Mouse (Mus musculus) myocyte (in vitro differentiated cells): ENCODE results near the gene Cngb1. TPM values are rescaled to one million over a fixed set of nuclear protein-coding genes. Genes with fewer than 3 reads are reported as not detected.

Source experiments
- H3K27me3 ChIP-seq: one replicate; pipeline ENCODE4 v1.6.1; 2011; ENCODE audit not compliant: control insufficient read depth, insufficient read depth, insufficient read length
- H3K36me3 ChIP-seq: one replicate; pipeline ENCODE4 v1.6.1; 2011; ENCODE audit not compliant: control insufficient read depth, insufficient read depth
- H3K4me2 ChIP-seq: one replicate; pipeline ENCODE4 v1.6.1; 2011; ENCODE audit warnings: low read depth, control low read depth
- H3K4me3 ChIP-seq: one replicate; pipeline ENCODE4 v1.5.1; 2011; ENCODE audit warnings: mild to moderate bottlenecking, control low read depth, moderate library complexity
- H3K79me2 ChIP-seq: one replicate; pipeline ENCODE4 v1.6.1; 2011; ENCODE audit not compliant: control insufficient read depth, insufficient read depth
- H3ac ChIP-seq: one replicate; pipeline ENCODE4 v1.6.1; 2011; ENCODE audit not compliant: control insufficient read depth, insufficient read length
- CEBPB ChIP-seq: IDR thresholded peaks from 2 replicates; pipeline ENCODE4 v1.6.1; 2011; ENCODE audit warnings: mild to moderate bottlenecking, moderate library complexity; ENCODE audit not compliant: poor library complexity, insufficient read depth, severe bottlenecking
- E2F4 ChIP-seq: IDR thresholded peaks from one replicate; pipeline ENCODE4 v1.6.1; 2011; ENCODE audit warnings: mild to moderate bottlenecking, control low read depth, moderate library complexity; ENCODE audit not compliant: insufficient read depth
- MAX ChIP-seq: IDR thresholded peaks from one replicate; pipeline ENCODE4 v1.6.1; 2011; ENCODE audit warnings: low read depth, mild to moderate bottlenecking, control low read depth
- MYOD1 ChIP-seq, 3 experiments: IDR thresholded peaks; one replicate each; pipeline ENCODE4 v1.6.1; 2011; ENCODE audit warnings: control low read depth in 2 of 3, low read depth in 2 of 3, mild to moderate bottlenecking in 2 of 3, moderate library complexity in 1 of 3; ENCODE audit not compliant: insufficient read length in 2 of 3, control insufficient read depth in 1 of 3
- MYOG ChIP-seq, 3 experiments: IDR thresholded peaks; one replicate each; pipeline ENCODE4 v1.6.1; 2011; ENCODE audit warnings: control low read depth in 2 of 3, low read depth in 2 of 3, mild to moderate bottlenecking in 2 of 3; ENCODE audit not compliant: insufficient read length in 2 of 3, control insufficient read depth in 1 of 3, insufficient read depth in 1 of 3
- POLR2A ChIP-seq: IDR thresholded peaks from one replicate; pipeline ENCODE4 v1.6.1; 2011; ENCODE audit warnings: low read depth, mild to moderate bottlenecking, control low read depth, moderate library complexity; ENCODE audit not compliant: insufficient read length
- POLR2AphosphoS2 ChIP-seq: IDR thresholded peaks from one replicate; pipeline ENCODE4 v1.6.1; 2011; ENCODE audit warnings: low read depth, control low read depth; ENCODE audit not compliant: insufficient read length
- REST ChIP-seq: IDR thresholded peaks from one replicate; pipeline ENCODE4 v1.6.1; 2011; ENCODE audit warnings: mild to moderate bottlenecking, control low read depth, moderate library complexity; ENCODE audit not compliant: insufficient read depth, insufficient read length
- SRF ChIP-seq: IDR thresholded peaks from one replicate; pipeline ENCODE4 v1.6.1; 2011; ENCODE audit warnings: low read depth; ENCODE audit not compliant: control insufficient read depth, insufficient read length
- TCF12 ChIP-seq: IDR thresholded peaks from one replicate; pipeline ENCODE4 v1.6.1; 2011; ENCODE audit warnings: mild to moderate bottlenecking, control low read depth; ENCODE audit not compliant: poor library complexity, insufficient read depth, severe bottlenecking
- TCF3 ChIP-seq: IDR thresholded peaks from one replicate; pipeline ENCODE4 v1.6.1; 2011; ENCODE audit warnings: low read depth, control low read depth; ENCODE audit not compliant: insufficient read length
- USF1 ChIP-seq: IDR thresholded peaks from one replicate; pipeline ENCODE4 v1.6.1; 2011; ENCODE audit warnings: low read depth, mild to moderate bottlenecking, control low read depth, moderate library complexity
- polyA plus RNA-seq: library from polyadenylated mRNA; unstranded; fragments of >200 nt; fragmentation: generic; extraction: Trizol; gene quantifications from one replicate; pipeline ENCODE4 v1.2.1, GENCODE M21; 2012; ENCODE audit warnings: missing spikeins

Cngb1 gene
- polyA plus RNA-seq, 1 experiment = 0.07 TPM

GRCm38 (mm10) chr8:95293172-95293571, 13.2 kb downstream of the Cngb1 start:
- no peak overlapping the region for H3K4me2 ChIP-seq
- TF ChIP-seq USF1 = no peak
- TF ChIP-seq POLR2A = no peak
- no peak for TF ChIP-seq POLR2AphosphoS2
- no peak for TF ChIP-seq TCF3
- no peak for TF ChIP-seq MYOD1 (IDR thresholded peaks at IDR 0.05; ENCODE audit: control insufficient read depth in 1 of 3, insufficient read length in 2 of 3, low read depth in 2 of 3)
- TF ChIP-seq SRF = no peak
- TF ChIP-seq CEBPB = no peak
- TF ChIP-seq MYOG (IDR thresholded peaks at IDR 0.05; ENCODE audit: control insufficient read depth in 1 of 3, insufficient read depth in 1 of 3, insufficient read length in 2 of 3, low read depth in 2 of 3) = no peak
- no peak for TF ChIP-seq TCF12
- TF ChIP-seq E2F4 = no peak
- no peak for TF ChIP-seq REST
- no peak for TF ChIP-seq MAX
- H3K4me3 ChIP-seq = no peak overlapping the region
- no peak overlapping the region for H3ac ChIP-seq
- H3K27me3 ChIP-seq = peaks cover 22% of the 10 kb centered on the region
- H3K36me3 ChIP-seq = no peaks in the 10 kb centered on the region
- no peaks in the 10 kb centered on the region for H3K79me2 ChIP-seq

GRCm38 (mm10) chr8:95289066-95289650, 17.2 kb downstream of the Cngb1 start:
- TF ChIP-seq TCF12 (no peak), REST (no peak), SRF (no peak), CEBPB (no peak), MYOD1 (IDR thresholded peaks at IDR 0.05; ENCODE audit: control insufficient read depth in 1 of 3, insufficient read length in 2 of 3, low read depth in 2 of 3) (no peak), MYOG (IDR thresholded peaks at IDR 0.05; ENCODE audit: control insufficient read depth in 1 of 3, insufficient read depth in 1 of 3, insufficient read length in 2 of 3, low read depth in 2 of 3) (no peak), MAX (no peak), POLR2A (no peak), TCF3 (no peak), POLR2AphosphoS2 (no peak), E2F4 (no peak), USF1 (no peak)
- no peak overlapping the region for H3K4me3 ChIP-seq
- no peak overlapping the region for H3K4me2 ChIP-seq
- H3K36me3 ChIP-seq = no peaks in the 10 kb centered on the region
- H3K79me2 ChIP-seq = no peaks in the 10 kb centered on the region
- no peak overlapping the region for H3ac ChIP-seq
- H3K27me3 ChIP-seq = peaks cover 18% of the 10 kb centered on the region

- no peak overlapping the region for H3K4me2 ChIP-seq
- no peaks in the 10 kb centered on the region for H3K79me2 ChIP-seq
- TF ChIP-seq REST (no peak), TCF12 (no peak)
- H3K36me3 ChIP-seq = no peaks in the 10 kb centered on the region
- H3ac ChIP-seq = no peak overlapping the region
- peaks cover 3% of the 10 kb centered on the region for H3K27me3 ChIP-seq
- no peak overlapping the region for H3K4me3 ChIP-seq
Observed at GRCm38 (mm10) chr8:95281493-95281892, 24.9 kb downstream of the Cngb1 start.

- TF ChIP-seq CEBPB = no peak
- TF ChIP-seq POLR2AphosphoS2 = no peak
- no peak for TF ChIP-seq USF1
- no peak for TF ChIP-seq E2F4
- TF ChIP-seq SRF = no peak
- TF ChIP-seq TCF3 = no peak
- TF ChIP-seq MAX = no peak
- no peak for TF ChIP-seq TCF12
- no peak for TF ChIP-seq POLR2A
- TF ChIP-seq REST = no peak
- no peak for TF ChIP-seq MYOG (IDR thresholded peaks at IDR 0.05; ENCODE audit: control insufficient read depth in 1 of 3, insufficient read depth in 1 of 3, insufficient read length in 2 of 3, low read depth in 2 of 3)
- no peak for TF ChIP-seq MYOD1 (IDR thresholded peaks at IDR 0.05; ENCODE audit: control insufficient read depth in 1 of 3, insufficient read length in 2 of 3, low read depth in 2 of 3)
- peaks cover 9% of the 10 kb centered on the region for H3K27me3 ChIP-seq
- no peak overlapping the region for H3ac ChIP-seq
Observed at GRCm38 (mm10) chr8:95272871-95273270, 33.5 kb downstream of the Cngb1 start.

GRCm38 (mm10) chr8:95271841-95272240, 34.5 kb downstream of the Cngb1 start:
- Histone ChIP-seq H3K36me3 (no peaks in the 10 kb centered on the region), H3K4me3 (no peak overlapping the region), H3K27me3 (peaks cover 9% of the 10 kb centered on the region), H3K4me2 (no peak overlapping the region), H3K79me2 (no peaks in the 10 kb centered on the region), H3ac (no peak overlapping the region)
- TF ChIP-seq REST (no peak), POLR2A (no peak), MAX (no peak), CEBPB (no peak), SRF (no peak), TCF3 (no peak), POLR2AphosphoS2 (no peak), E2F4 (no peak), TCF12 (no peak), MYOD1 (IDR thresholded peaks at IDR 0.05; ENCODE audit: control insufficient read depth in 1 of 3, insufficient read length in 2 of 3, low read depth in 2 of 3) (no peak), USF1 (no peak), MYOG (IDR thresholded peaks at IDR 0.05; ENCODE audit: control insufficient read depth in 1 of 3, insufficient read depth in 1 of 3, insufficient read length in 2 of 3, low read depth in 2 of 3) (no peak)

More at GRCm38 (mm10) chr8:95272871-95273270, 33.5 kb downstream of the Cngb1 start:
- H3K36me3 ChIP-seq = no peaks in the 10 kb centered on the region
- H3K4me3 ChIP-seq = no peak overlapping the region
- H3K4me2 ChIP-seq = no peak overlapping the region
- no peaks in the 10 kb centered on the region for H3K79me2 ChIP-seq
